Comparison of ENCODE assay signal across 23 mouse cellular contexts in the genomic region with DNA sequence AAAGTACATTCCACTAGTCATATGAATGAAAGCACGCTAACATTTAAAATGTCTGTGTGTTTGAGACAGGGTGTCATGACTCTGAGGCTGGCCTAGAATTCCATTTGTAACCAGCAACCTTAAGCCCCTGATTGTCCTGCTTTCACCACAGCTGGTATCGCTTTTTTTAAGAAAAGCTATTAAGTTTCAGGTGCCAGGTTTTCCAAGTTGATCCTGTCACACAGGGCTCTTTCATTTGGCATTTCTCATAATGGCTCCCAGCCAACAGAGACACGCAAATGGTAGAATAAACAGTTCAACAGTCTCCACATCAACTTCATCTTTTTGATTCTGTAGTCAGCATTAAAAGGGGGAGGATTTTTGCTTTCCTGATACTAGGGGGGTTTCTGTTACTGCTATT. TPM values are rescaled to one million over a fixed set of nuclear protein-coding genes. Genes with fewer than 3 reads are reported as not detected.
A peak's percentile ranks its signal among the peaks of the same experiment; 100 is the strongest.
DNase-seq lines count a peak whose midpoint lies in the region; ATAC-seq and TF ChIP-seq lines count a peak whose summit lies in the region.
"Had no signal": no experiment of that assay in that cellular context is flagged by ENCODE, and none has a peak within 500 bp of the region (broad histone marks: within the 10 kb centered on the region; RNA-seq: fewer than 3 reads in every experiment).

No protein-coding gene starts in this region.

- H3K9ac ChIP-seq in heart, embryonic 15.5 days = peak overlapping the region; percentile 8; the same call in 1 of the 2 replicates
- no peak overlapping the region for H3K9ac ChIP-seq in lung, embryonic 14.5 days
- H3K9ac ChIP-seq in embryonic facial prominence, embryonic 12.5 days = no peak overlapping the region
- no peak overlapping the region for H3K9ac ChIP-seq in liver, embryonic 14.5 days (replicated peaks)
- no peak overlapping the region for H3K9ac ChIP-seq in kidney, embryonic 15.5 days

- TF ChIP-seq EP300 in liver, embryonic 14.5 days (IDR thresholded peaks at IDR 0.05; ENCODE audit: low read depth) = no peak

- TF ChIP-seq CTCF in lung, embryonic 14.5 days (IDR thresholded peaks at IDR 0.05; ENCODE audit: low read depth) = no peak
- TF ChIP-seq CTCF in liver, embryonic 14.5 days (IDR thresholded peaks at IDR 0.05; ENCODE audit: low read depth) = no peak

- WGBS in heart, embryonic 15.5 days = 64% methylated on average over 3 of the region's 3 CpGs
- 39% methylated on average over 3 of the region's 3 CpGs for WGBS in lung, embryonic 14.5 days
- 45% methylated on average over 3 of the region's 3 CpGs for WGBS in embryonic facial prominence, embryonic 12.5 days
- 87% methylated on average over 3 of the region's 3 CpGs for WGBS in liver, embryonic 14.5 days (ENCODE audit: insufficient replicate concordance)
- 67% methylated on average over 3 of the region's 3 CpGs for WGBS in kidney, embryonic 15.5 days

- H3K36me3 ChIP-seq in heart, embryonic 15.5 days = no peaks in the 10 kb centered on the region
- no peaks in the 10 kb centered on the region for H3K36me3 ChIP-seq in lung, embryonic 14.5 days (ENCODE audit: insufficient read depth)
- no peaks in the 10 kb centered on the region for H3K36me3 ChIP-seq in embryonic facial prominence, embryonic 12.5 days
- no peaks in the 10 kb centered on the region; the same call in 1 of the 2 replicates for H3K36me3 ChIP-seq in liver, embryonic 14.5 days (replicated peaks; ENCODE audit: control insufficient read depth, insufficient read depth, low read depth)
- peaks cover 9% of the 10 kb centered on the region for H3K36me3 ChIP-seq in kidney, embryonic 15.5 days

- 0 out of 2 replicates have a peak overlapping the region, but pooled peaks have one; percentile 98 for H3K27ac ChIP-seq in heart, embryonic 15.5 days
- no peak overlapping the region for H3K27ac ChIP-seq in lung, embryonic 14.5 days (ENCODE audit: low read depth)
- peak overlapping the region; percentile 46; the same call in 1 of the 2 replicates for H3K27ac ChIP-seq in embryonic facial prominence, embryonic 12.5 days
- H3K27ac ChIP-seq in liver, embryonic 14.5 days = peak overlapping the region; percentile 22; the same call in 1 of the 2 replicates
- no peak overlapping the region for H3K27ac ChIP-seq in kidney, embryonic 15.5 days
- H3K27ac ChIP-seq: forebrain, embryonic 10.5 days; kidney, postnatal 0 days had no signal

- ATAC-seq in heart, embryonic 15.5 days (replicated peaks; ENCODE audit: insufficient number of reproducible peaks, insufficient read depth, low FRiP score, low read depth) = no peak
- ATAC-seq in lung, embryonic 14.5 days (ENCODE audit: insufficient read depth) = no peak
- no peak for ATAC-seq in embryonic facial prominence, embryonic 12.5 days (ENCODE audit: insufficient number of reproducible peaks, insufficient read depth, low FRiP score, low TSS enrichment)
- ATAC-seq in liver, embryonic 14.5 days (ENCODE audit: insufficient read depth) = no peak
- no peak for ATAC-seq in kidney, embryonic 15.5 days (replicated peaks; ENCODE audit: low FRiP score)
- ATAC-seq: hindbrain, embryonic 16.5 days; intestine, embryonic 16.5 days; lung, postnatal 0 days; midbrain, embryonic 16.5 days had no signal

- H3K9me3 ChIP-seq in heart, embryonic 15.5 days (replicated peaks) = no peaks in the 10 kb centered on the region
- H3K9me3 ChIP-seq in lung, embryonic 14.5 days (ENCODE audit: low read depth, low read length) = no peaks in the 10 kb centered on the region
- no peaks in the 10 kb centered on the region for H3K9me3 ChIP-seq in embryonic facial prominence, embryonic 12.5 days
- H3K9me3 ChIP-seq in liver, embryonic 14.5 days (ENCODE audit: control insufficient read depth, low read length) = no peaks in the 10 kb centered on the region
- H3K9me3 ChIP-seq in kidney, embryonic 15.5 days (replicated peaks) = no peaks in the 10 kb centered on the region
- H3K9me3 ChIP-seq: forebrain, embryonic 10.5 days; megakaryocyte, embryonic 14.5 days had no signal

- H3K4me1 ChIP-seq in heart, embryonic 15.5 days (replicated peaks) = peaks cover 52% of the 10 kb centered on the region
- peaks cover 15% of the 10 kb centered on the region; the same call in 1 of the 2 replicates for H3K4me1 ChIP-seq in lung, embryonic 14.5 days (ENCODE audit: insufficient read depth)
- H3K4me1 ChIP-seq in embryonic facial prominence, embryonic 12.5 days = peaks cover 30% of the 10 kb centered on the region
- H3K4me1 ChIP-seq in liver, embryonic 14.5 days (replicated peaks; ENCODE audit: control insufficient read depth in 2 of 2, insufficient read depth in 2 of 2, low read length in 1 of 2) = peaks cover 47 to 51% of the 10 kb centered on the region in 2 experiments
- H3K4me1 ChIP-seq in kidney, embryonic 15.5 days = peaks cover 29% of the 10 kb centered on the region

- H3K4me2 ChIP-seq in heart, embryonic 15.5 days = peak overlapping the region; percentile 69; the same call in 1 of the 2 replicates
- H3K4me2 ChIP-seq in lung, embryonic 14.5 days = no peak overlapping the region
- H3K4me2 ChIP-seq in embryonic facial prominence, embryonic 12.5 days (replicated peaks) = no peak overlapping the region; the same call in 1 of the 2 replicates
- no peak overlapping the region for H3K4me2 ChIP-seq in liver, embryonic 14.5 days (ENCODE audit: low read depth)
- H3K4me2 ChIP-seq in kidney, embryonic 15.5 days = no peak overlapping the region

- H3K4me3 ChIP-seq in heart, embryonic 15.5 days = no peak overlapping the region
- H3K4me3 ChIP-seq in lung, embryonic 14.5 days (ENCODE audit: low read depth, low read length) = no peak overlapping the region
- no peak overlapping the region for H3K4me3 ChIP-seq in embryonic facial prominence, embryonic 12.5 days
- no peak overlapping the region for H3K4me3 ChIP-seq in liver, embryonic 14.5 days (ENCODE audit: insufficient read depth in 1 of 2, low read depth in 2 of 2, low read length in 2 of 2)
- H3K4me3 ChIP-seq in kidney, embryonic 15.5 days (replicated peaks) = no peak overlapping the region
- H3K4me3 ChIP-seq: forebrain, embryonic 10.5 days had no signal

- DNase-seq in heart, adult 8-10 months (ENCODE audit: low spot score) = no peak
- peak; percentile 57 for DNase-seq in lung, embryonic 14.5 days
- no peak for DNase-seq in lung, postnatal 14 days
- DNase-seq in liver, embryonic 14.5 days (ENCODE audit: low read depth in 3 of 3, low spot score in 3 of 3) = no peak
- DNase-seq in left cerebral cortex, adult 8-10 months (ENCODE audit: low spot score in 2 of 2) = no peak
- DNase-seq: B cell, adult 2 months; cerebellum, adult 9-10 months; gastrocnemius, postnatal 10 days; heart, adult 18-20 months; layer of hippocampus, postnatal 36 days; left cerebral cortex, postnatal 4 days; thymus, postnatal 4 days had no signal

- H3K27me3 ChIP-seq in heart, embryonic 15.5 days = no peaks in the 10 kb centered on the region
- H3K27me3 ChIP-seq in lung, embryonic 14.5 days (ENCODE audit: insufficient read depth, low read length) = no peaks in the 10 kb centered on the region
- no peaks in the 10 kb centered on the region for H3K27me3 ChIP-seq in embryonic facial prominence, embryonic 12.5 days
- H3K27me3 ChIP-seq in liver, embryonic 14.5 days (ENCODE audit: control insufficient read depth, insufficient read depth, low read length) = no peaks in the 10 kb centered on the region
- H3K27me3 ChIP-seq in kidney, embryonic 15.5 days = no peaks in the 10 kb centered on the region
- H3K27me3 ChIP-seq: megakaryocyte, embryonic 14.5 days had no signal

RNA-seq across cellular contexts. Expression of a gene that starts 55.9 kb away (rescaled TPM):
- polyA plus RNA-seq in heart, embryonic 15.5 days (2015; fragmentation: Nextera tagmentation; extraction: Ambion mirVana) = 0.58 and 5.8 TPM in 2 replicates
- under 1 TPM in 2 of 4 experiments, not detected in 2; 0.06 to 0.19 TPM for total RNA-seq in heart, adult 8-10 months (2022)
- polyA plus RNA-seq in lung, embryonic 14.5 days (2014; fragmentation: Nextera tagmentation; extraction: Ambion mirVana) = 0.37 and 0.58 TPM in 2 replicates
- 39.4 and 50.5 TPM in 2 replicates for polyA plus RNA-seq in embryonic facial prominence, embryonic 12.5 days (2016; fragmentation: Nextera tagmentation; extraction: Ambion mirVana)
- polyA plus RNA-seq in liver, embryonic 14.5 days (2012; rRNA removed) = 0.02 and 0.36 TPM in 2 replicates
- 0.09 TPM in 1 of 2 replicates, not detected in the other for polyA plus RNA-seq in liver, embryonic 14.5 days (2014; fragmentation: Nextera tagmentation; extraction: Ambion mirVana)
- total RNA-seq in left cerebral cortex, adult 8-10 months (2022) = 100 to 1,000 TPM; 175 to 187 (median 178) TPM
- 1.8 and 4.4 TPM in 2 replicates for polyA plus RNA-seq in kidney, embryonic 15.5 days (2015; fragmentation: Nextera tagmentation; extraction: Ambion mirVana)
- total RNA-seq: heart, adult 18-20 months; hematopoietic stem cell, adult 5-6 weeks had no signal

RNA-seq across cellular contexts. Expression of a gene that starts 56.4 kb away (rescaled TPM):
- polyA plus RNA-seq in heart, embryonic 15.5 days (2015; fragmentation: Nextera tagmentation; extraction: Ambion mirVana) = 117 and 118 TPM in 2 replicates
- total RNA-seq in heart, adult 8-10 months (2022) = 10 to 100 TPM; 58.1 to 68.9 (median 64.7) TPM
- polyA plus RNA-seq in lung, embryonic 14.5 days (2014; fragmentation: Nextera tagmentation; extraction: Ambion mirVana) = 69.5 and 81.2 TPM in 2 replicates
- polyA plus RNA-seq in embryonic facial prominence, embryonic 12.5 days (2016; fragmentation: Nextera tagmentation; extraction: Ambion mirVana) = 75.2 and 76.1 TPM in 2 replicates
- 10.7 and 14.9 TPM in 2 replicates for polyA plus RNA-seq in liver, embryonic 14.5 days (2012; rRNA removed)
- polyA plus RNA-seq in liver, embryonic 14.5 days (2014; fragmentation: Nextera tagmentation; extraction: Ambion mirVana) = 45.0 and 52.3 TPM in 2 replicates
- 10 to 100 TPM; 70.8 to 83.9 (median 82.1) TPM for total RNA-seq in left cerebral cortex, adult 8-10 months (2022)
- 79.6 and 81.5 TPM in 2 replicates for polyA plus RNA-seq in kidney, embryonic 15.5 days (2015; fragmentation: Nextera tagmentation; extraction: Ambion mirVana)

Comparison
In these comparisons a context has a peak if more than half of its experiments do, and no peak if none do; other contexts are left out.
1. H3K27ac ChIP-seq: peak in heart, embryonic 15.5 days (single experiment), embryonic facial prominence, embryonic 12.5 days (single experiment) and liver, embryonic 14.5 days (single experiment); none in lung, embryonic 14.5 days (single experiment) and kidney, embryonic 15.5 days (single experiment).